Mouse (Mus musculus) liver, embryonic 14.5 days (tissue): ENCODE measurements around the gene Cmc2. TPM values are rescaled to one million over a fixed set of nuclear protein-coding genes. Genes with fewer than 3 reads are reported as not detected.

Experiments
- ATAC-seq: fragments of 200-750 bp; cut with Nextera tagmentation; 2 replicates; pipeline ENCODE4 v1.8.0; 2017; ENCODE audit warnings: moderate number of reproducible peaks, mild to moderate bottlenecking, moderate library complexity; ENCODE audit not compliant: insufficient read depth
- DNase-seq, 3 experiments: peaks; one replicate each; pipeline ENCODE4 v3.0.0-alpha.2; 2012 to 2013; ENCODE audit warnings: low read depth in 3 of 3, low spot score in 3 of 3
- H3K27ac ChIP-seq: fragments of 300-500 bp; sonication (generic); 2 replicates; pipeline ENCODE4 v1.5.1; 2014; ENCODE audit warnings: moderate library complexity, mild to moderate bottlenecking, control low read depth, inconsistent platforms
- H3K27me3 ChIP-seq: fragments of 300-500 bp; sonication (generic); 2 replicates; pipeline ENCODE4 v1.6.1; 2014; ENCODE audit warnings: mild to moderate bottlenecking, low read length, moderate library complexity; ENCODE audit not compliant: control insufficient read depth, insufficient read depth
- H3K36me3 ChIP-seq: fragments of 300-500 bp; sonication (generic); replicated peaks from 2 replicates; pipeline ENCODE4 v1.6.1; 2014; ENCODE audit warnings: low read depth; ENCODE audit not compliant: control insufficient read depth, insufficient read depth
- H3K4me1 ChIP-seq, 2 experiments: fragments of 200-500 bp in 1 of 2; fragments of 300-500 bp in 1 of 2; sonication (generic) in 1 of 2; replicated peaks; 2 replicates each; pipeline ENCODE4 v1.6.1; 2012 to 2014; ENCODE audit warnings: antibody characterized with exemption in 1 of 2, inconsistent platforms in 1 of 2, low read length in 1 of 2; ENCODE audit not compliant: control insufficient read depth in 2 of 2, insufficient read depth in 2 of 2
- H3K4me2 ChIP-seq: fragments of 300-500 bp; sonication (generic); 2 replicates; pipeline ENCODE4 v1.6.1; 2014; ENCODE audit warnings: low read depth, mild to moderate bottlenecking, control low read depth, moderate library complexity
- H3K4me3 ChIP-seq, 2 experiments: fragments of 200-500 bp in 1 of 2; fragments of 300-500 bp in 1 of 2; sonication (generic) in 1 of 2; 2 replicates each; pipeline ENCODE4 v1.5.1; 2012 to 2014; ENCODE audit warnings: low read depth in 2 of 2, low read length in 2 of 2, mild to moderate bottlenecking in 2 of 2, control low read depth in 1 of 2, inconsistent platforms in 1 of 2, moderate library complexity in 1 of 2; ENCODE audit not compliant: insufficient read depth in 1 of 2
- H3K9ac ChIP-seq: fragments of 300-500 bp; sonication (generic); replicated peaks from 2 replicates; pipeline ENCODE4 v1.6.1; 2014; ENCODE audit warnings: mild to moderate bottlenecking, control low read depth, moderate library complexity
- H3K9me3 ChIP-seq: fragments of 300-500 bp; sonication (generic); 2 replicates; pipeline ENCODE4 v1.6.1; 2016; ENCODE audit warnings: low read length, mixed read lengths; ENCODE audit not compliant: control insufficient read depth
- CTCF ChIP-seq: IDR thresholded peaks from 2 replicates; pipeline ENCODE4 v1.5.1; 2016; ENCODE audit warnings: antibody characterized with exemption, low read depth, control low read depth
- EP300 ChIP-seq: IDR thresholded peaks from 2 replicates; pipeline ENCODE4 v1.6.1; 2016; ENCODE audit warnings: antibody characterized with exemption, low read depth
- WGBS: fragments of 180-500 bp; shearing (Covaris S2); extraction: QIAGEN DNeasy Blood & Tissue Kit; methylation state at CpG from one replicate; pipeline ENCODE4 v1.1.7; 2014; ENCODE audit not compliant: insufficient replicate concordance; 5-methylcytosine and 5-hydroxymethylcytosine counted together
- polyA plus RNA-seq, 2 experiments: library from polyadenylated mRNA; depleted of rRNA in 1 of 2; stranded (reverse) in 1 of 2; unstranded in 1 of 2; fragments of >200 nt; fragmentation: Nextera tagmentation in 1 of 2; extraction: Ambion mirVana in 1 of 2; gene quantifications; 2 replicates each; pipeline versions ENCODE4 v1.2.1 to v1.2.3; 2012 to 2014

The Cmc2 gene
- polyA plus RNA-seq, 2 experiments = 20.6 to 87.6 TPM

DNA sequence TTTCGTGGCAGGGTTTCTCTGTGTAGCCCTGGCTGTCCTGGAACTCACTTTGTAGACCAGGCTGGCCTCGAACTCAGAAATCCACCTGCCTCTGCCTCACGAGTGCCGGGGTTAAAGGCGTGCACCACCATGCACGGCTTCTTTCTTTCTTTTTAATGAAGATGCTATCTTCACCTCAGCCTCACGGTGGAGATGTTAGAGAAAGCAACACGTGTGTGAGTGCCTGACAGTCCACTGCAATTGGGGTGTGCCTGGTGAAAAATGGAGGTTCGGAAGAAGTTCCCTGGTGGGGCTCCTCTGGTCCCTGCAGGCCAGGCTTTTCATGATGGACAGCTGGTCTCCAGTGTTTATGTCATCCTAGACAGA, 57.2 kb downstream of the Cmc2 start:
- DNase-seq = no peak
- Histone ChIP-seq H3K4me3 (no peak overlapping the region), H3K4me1 (no peaks in the 10 kb centered on the region), H3K4me2 (no peak overlapping the region), H3K9ac (no peak overlapping the region), H3K9me3 (no peaks in the 10 kb centered on the region), H3K27me3 (peaks cover 10% of the 10 kb centered on the region), H3K27ac (no peak overlapping the region), H3K36me3 (no peaks in the 10 kb centered on the region)
- no peak for ATAC-seq
- WGBS = 42% methylated on average over 8 of the region's 9 CpGs
- TF ChIP-seq CTCF (no peak), EP300 (no peak)

DNA sequence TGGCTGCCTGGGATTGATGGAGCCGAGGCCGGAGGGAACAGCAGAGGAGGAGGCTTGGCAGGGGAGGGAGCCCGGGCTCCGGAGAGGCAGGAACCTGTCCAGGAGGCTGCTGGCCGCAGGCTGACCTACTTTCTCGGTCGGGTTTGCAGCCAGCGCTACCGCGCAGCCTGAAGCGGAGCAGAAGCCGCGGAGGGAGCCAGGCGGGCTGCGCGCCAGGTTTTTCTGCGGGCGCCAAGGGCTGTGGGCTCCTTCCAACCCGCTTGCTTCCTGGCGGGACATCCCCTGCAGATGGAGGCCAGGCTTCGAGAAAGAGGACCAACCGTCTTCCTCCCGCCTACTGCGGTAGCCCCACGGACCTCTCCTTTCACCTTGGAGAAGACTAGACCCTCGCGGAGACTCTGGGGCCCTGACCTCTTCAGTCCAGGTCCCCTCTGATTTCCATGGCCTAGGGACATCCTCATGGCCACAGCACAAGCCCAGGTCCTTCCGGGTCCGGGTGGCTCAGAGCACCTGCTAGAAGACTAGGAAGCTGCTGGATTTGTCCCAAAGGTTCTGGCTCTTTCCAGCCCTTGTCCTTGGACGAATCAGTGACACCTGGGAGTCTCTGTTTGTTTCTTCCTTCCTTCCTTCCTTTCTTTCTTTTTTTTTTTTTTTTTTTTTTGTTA, 57.8 kb downstream of the Cmc2 start:
- H3K27ac ChIP-seq = no peak overlapping the region
- no peak overlapping the region; a peak in 1 of 4 replicates for H3K4me3 ChIP-seq
- H3K9ac ChIP-seq = no peak overlapping the region
- 0 out of 2 replicates have a peak overlapping the region, but pooled peaks have one; percentile 4 for H3K4me2 ChIP-seq
- WGBS = 3% methylated on average over 29 of the region's 30 CpGs
- H3K27me3 ChIP-seq = peaks cover 10% of the 10 kb centered on the region
- H3K9me3 ChIP-seq = no peaks in the 10 kb centered on the region
- H3K4me1 ChIP-seq = no peaks in the 10 kb centered on the region
- no peak for ATAC-seq
- no peak for TF ChIP-seq CTCF
- no peak for TF ChIP-seq EP300
- no peak for DNase-seq
- H3K36me3 ChIP-seq = no peaks in the 10 kb centered on the region

DNA sequence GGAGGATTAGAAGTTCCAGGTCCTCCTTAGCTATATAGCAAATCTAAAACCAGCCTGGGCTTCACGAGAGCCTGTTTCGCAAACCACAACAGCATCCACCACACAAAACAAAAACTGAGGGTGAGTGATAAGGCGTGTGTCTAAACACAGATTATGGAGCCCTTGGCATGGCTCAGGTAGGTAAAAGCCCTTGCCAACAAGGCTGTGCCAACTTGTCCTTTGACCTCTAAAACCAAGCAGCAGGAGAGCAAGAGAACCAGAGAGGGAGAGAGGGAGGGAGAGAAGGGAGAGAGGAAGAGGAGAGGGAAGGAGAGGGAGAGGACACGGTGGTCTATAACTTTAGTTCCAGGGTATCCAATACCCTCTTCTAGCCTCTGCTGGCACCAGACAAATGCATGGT, 59.1 kb downstream of the Cmc2 start:
- H3K4me2 ChIP-seq = no peak overlapping the region
- no peak overlapping the region for H3K27ac ChIP-seq
- DNase-seq (no peak), ATAC-seq (no peak)
- peaks cover 10% of the 10 kb centered on the region for H3K27me3 ChIP-seq
- no peak overlapping the region for H3K4me3 ChIP-seq
- no peaks in the 10 kb centered on the region for H3K4me1 ChIP-seq
- H3K9me3 ChIP-seq = no peaks in the 10 kb centered on the region
- 51% methylated on average over 4 of the region's 4 CpGs for WGBS
- no peaks in the 10 kb centered on the region for H3K36me3 ChIP-seq
- TF ChIP-seq EP300 (no peak), CTCF (no peak)
- no peak overlapping the region for H3K9ac ChIP-seq

DNA sequence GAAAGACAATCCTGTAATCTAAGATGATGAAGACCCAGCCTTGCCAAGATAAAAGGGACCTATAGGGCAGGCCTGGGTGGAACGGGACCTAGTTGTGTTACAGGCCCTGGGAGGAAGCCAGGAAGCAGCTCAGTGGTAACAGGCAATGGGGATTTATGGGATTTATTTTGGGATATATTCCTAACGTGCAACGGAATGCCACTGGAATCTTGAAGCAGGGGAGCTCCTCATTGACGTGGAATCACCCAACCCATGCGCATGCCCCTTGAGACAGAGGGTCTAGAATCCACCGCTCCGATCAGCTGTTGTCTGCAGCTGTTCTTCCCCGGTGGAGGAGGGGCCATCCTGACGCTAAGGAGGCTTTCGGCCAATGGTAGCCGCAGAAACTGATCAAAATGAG, 69.2 kb downstream of the Cmc2 start:
- H3K4me2 ChIP-seq = no peak overlapping the region
- WGBS = 79% methylated on average over 11 of the region's 11 CpGs
- no peaks in the 10 kb centered on the region for H3K27me3 ChIP-seq
- H3K4me3 ChIP-seq = no peak overlapping the region
- no peak overlapping the region for H3K9ac ChIP-seq
- H3K27ac ChIP-seq = no peak overlapping the region
- TF ChIP-seq CTCF (no peak), EP300 (no peak)
- ATAC-seq (no peak), DNase-seq (no peak)
- H3K36me3 ChIP-seq = no peaks in the 10 kb centered on the region
- H3K9me3 ChIP-seq = no peaks in the 10 kb centered on the region
- H3K4me1 ChIP-seq = no peaks in the 10 kb centered on the region

DNA sequence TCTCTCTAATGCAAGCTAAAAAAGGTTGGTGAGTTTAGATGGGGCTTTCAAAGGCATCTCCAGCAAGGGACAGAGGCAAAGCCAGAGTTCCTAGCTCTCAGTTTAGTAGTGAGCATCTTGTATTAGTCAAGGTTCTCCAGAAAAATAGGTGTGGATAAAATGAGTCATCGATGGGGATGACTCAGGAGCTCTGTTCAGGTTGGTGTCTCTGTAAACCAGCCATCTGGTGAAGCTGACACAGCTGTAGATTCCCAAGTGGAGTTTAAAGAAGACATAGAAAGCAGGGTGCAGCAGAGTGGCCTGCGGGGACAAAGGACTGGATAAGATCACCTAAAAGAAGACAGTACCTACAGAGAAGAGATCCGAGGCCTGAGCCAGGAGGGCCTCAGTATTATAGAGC, 73.2 kb downstream of the Cmc2 start:
- TF ChIP-seq EP300 (no peak), CTCF (no peak)
- Histone ChIP-seq H3K4me3 (no peak overlapping the region), H3K4me1 (no peaks in the 10 kb centered on the region), H3K27me3 (no peaks in the 10 kb centered on the region), H3K9me3 (no peaks in the 10 kb centered on the region), H3K9ac (no peak overlapping the region), H3K36me3 (no peaks in the 10 kb centered on the region), H3K4me2 (no peak overlapping the region), H3K27ac (no peak overlapping the region)
- WGBS = 47% methylated on average over 3 of the region's 3 CpGs
- DNase-seq (no peak), ATAC-seq (no peak)
